Mouse (Mus musculus) layer of hippocampus, postnatal 10 days (tissue): ENCODE measurements around the gene 1700023F06Rik. TPM values are rescaled to one million over a fixed set of nuclear protein-coding genes. Genes with fewer than 3 reads are reported as not detected.

Experiments used
- DNase-seq, 2 experiments: peaks; one replicate each; pipeline ENCODE4 v3.0.0; 2021; ENCODE audit warnings: low spot score in 2 of 2
- total RNA-seq, 2 experiments: library from RNA; stranded (reverse); gene quantifications; 2 replicates each; pipeline ENCODE4 v1.2.3; 2021

The 1700023F06Rik gene
- total RNA-seq, 2 experiments from 2014 or later = 1.8 TPM

DNA sequence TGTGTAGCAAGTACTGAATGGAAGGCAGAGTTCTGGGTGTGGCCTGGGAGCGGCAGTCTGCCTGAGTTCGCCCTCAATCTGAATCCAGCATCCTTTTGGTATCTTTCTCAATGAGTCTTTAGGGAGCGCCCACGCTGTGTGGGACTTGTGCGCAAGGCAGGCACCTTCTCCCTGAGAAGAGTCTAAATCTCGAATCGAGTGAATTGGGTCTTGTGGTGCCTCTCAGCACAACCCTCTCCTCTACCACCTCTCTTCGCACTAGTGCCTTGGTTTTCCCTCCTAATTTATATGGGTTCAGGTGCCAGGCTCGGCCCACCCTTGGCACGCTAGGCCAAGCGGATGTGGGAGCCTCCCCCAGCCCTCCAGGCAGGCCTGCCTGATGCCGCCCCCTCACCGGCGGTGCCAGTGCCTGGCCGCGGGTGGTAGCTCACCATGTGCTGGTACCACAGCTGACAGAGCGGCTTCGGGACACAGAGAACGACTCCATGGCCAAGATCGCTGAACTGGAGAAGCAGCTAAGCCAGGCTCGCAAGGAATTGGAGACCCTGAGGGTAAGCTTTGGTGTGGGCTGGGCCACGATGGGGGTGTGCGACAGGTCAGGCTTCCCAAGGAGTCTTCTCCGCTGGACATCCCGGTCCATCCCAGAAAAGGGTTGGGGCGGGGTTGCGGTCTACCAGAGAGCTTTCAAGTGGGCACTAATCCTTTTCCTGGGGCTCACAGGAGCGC is 16.0 kb downstream of the 1700023F06Rik start:
- DNase-seq = peak in 1 of 2 experiments; percentile 55

DNA sequence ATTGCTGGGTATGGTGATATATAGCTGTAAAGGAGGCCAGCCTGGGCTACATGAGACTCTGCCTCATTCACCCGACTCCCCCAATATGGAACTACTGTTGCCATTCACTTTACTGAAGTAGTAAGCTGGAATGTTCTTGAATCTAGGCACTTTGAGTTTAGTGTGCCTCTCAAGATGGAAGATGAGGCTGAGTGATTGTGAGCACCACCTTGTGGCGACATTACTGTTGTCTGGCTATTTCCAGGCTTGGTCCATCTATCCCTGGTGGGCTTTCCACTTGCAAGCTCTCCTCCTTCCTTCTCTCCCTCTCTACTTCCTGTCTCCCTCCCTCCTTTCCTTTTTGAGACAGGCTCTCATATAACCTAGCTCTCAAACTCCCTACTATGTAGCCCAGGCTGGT is 23.5 kb downstream of the 1700023F06Rik start:
- peak in 1 of 2 experiments; percentile 65 for DNase-seq

DNA sequence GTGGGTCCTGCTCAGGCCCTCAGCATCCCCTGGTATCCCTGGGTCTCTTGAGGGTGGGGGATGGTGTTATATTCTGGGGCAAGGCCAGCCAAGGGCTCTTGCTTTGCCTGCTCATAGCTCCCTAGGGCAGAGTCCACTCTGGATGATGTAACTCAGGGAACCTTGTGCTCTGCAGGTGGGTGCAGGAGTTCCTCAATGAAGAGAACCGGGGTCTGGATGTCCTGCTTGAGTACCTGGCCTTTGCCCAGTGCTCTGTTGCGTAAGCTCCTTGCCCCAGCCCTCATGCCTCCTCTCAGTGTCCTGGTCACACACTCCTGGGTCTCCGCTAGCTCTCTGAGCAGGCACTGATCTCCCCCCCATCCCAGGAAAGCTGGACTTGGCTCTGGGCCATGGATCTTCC is 26.4 kb downstream of the 1700023F06Rik start:
- DNase-seq = no peak

DNA sequence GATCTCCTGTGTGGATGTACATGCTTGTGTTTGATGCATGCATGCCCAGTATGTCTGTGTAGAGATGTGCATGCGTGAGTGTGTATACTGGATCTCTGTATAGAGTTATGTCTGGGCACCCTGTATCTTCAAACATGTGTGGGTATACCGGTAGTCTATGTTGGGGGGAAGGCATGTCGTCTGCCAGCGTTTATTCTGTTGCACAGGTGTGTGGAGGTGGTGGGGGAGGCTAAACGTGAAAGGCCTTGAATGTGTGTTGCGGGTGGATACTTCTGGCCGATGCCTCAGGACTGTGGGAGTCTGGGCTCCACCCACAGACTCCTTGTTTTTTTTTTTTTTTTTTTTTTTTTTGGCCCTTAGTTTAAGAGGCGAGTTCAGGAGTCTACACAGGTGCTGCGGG is 27.0 kb downstream of the 1700023F06Rik start:
- no peak for DNase-seq

DNA sequence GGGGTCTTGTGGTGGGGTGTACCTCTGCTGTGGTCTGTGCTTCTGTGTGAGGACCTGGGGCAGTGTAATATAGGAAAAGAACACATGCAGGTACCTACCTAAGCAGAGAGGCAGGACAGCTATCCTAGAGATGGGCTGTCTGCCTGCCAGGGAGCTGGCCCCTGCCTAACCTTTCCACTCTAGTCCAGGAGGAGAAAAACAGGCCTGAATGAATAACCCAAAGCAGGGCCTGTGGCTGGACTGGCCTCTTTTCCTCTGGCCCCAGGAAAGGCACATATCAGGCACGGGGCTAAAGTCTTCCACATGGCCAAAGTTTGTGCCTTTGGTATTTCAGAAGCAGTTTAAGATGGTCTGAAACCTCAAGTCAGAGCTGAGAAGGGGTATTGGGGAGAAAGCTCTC is 27.9 kb downstream of the 1700023F06Rik start:
- no peak for DNase-seq

DNA sequence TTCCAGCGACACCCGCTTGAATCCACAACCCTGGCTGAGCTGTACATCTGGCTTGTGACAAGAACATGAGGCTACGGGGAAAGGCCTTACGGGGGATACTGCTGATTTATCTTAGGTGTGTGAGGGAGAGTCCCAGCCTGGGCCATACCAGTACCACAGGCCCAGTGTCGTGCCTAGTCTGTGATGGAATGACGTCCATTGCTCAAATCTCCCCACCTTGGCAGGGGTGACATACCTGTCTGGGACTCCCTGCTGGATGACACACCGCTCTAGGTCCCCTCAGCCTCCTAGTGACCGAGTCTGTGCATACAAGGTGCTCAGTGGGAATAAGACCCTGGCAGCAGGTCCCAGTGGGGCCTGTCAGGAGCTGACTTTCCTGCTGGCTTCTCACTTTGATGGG is 29.6 kb downstream of the 1700023F06Rik start:
- DNase-seq = no peak

DNA sequence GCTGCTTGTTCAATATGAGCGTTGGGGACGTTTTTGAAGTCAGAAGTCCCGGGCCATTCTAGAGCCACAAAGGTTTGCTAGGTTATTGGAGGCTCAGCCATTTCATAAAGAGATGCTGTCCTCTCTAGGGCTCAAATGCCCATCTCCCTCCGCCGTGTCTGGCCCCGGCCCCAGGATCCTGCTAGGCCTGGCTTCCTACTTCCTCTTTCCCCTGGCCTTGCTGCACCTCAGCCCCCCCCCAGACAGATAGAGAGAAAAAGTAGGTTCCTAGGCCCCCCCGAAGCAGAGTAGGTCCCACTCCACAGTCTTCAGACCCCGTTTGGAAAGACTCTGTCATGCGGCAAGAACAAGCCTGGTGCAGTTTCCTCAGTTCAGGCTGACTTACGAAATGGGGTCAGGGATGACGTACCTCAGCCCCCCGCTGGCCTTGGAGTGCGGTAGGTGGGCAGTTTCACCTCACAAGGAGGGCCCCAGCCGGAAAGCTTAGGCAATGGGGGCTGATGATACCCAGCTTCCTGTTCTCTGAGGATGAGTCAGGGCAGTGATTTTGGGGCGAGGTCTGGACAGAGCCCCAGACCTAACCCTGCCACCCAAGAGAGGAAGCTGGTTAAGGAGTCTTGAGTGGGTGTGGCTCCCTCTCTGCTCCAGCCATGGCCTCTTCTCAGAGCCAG is 30.4 kb downstream of the 1700023F06Rik start:
- no peak for DNase-seq

DNA sequence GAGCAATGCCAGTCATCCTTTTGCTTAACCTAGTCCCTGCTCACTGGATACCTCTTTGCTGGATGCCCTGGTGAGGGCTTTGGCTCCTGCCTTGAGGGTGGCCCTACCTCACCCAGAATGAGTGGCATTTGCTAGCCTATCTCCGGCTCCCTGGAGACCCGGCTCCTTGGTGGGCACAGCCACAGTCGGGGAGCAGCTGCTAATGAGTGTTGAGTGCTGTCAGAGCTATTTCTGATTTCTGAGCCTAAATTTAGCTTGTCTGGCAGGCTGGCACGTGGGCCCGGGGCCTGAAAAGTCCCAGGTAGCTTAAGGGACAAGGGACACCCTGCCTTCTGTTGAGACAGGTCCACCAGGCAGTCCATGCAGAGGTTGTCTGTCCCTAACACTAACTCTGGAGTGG is 31.1 kb downstream of the 1700023F06Rik start:
- no peak for DNase-seq

DNA sequence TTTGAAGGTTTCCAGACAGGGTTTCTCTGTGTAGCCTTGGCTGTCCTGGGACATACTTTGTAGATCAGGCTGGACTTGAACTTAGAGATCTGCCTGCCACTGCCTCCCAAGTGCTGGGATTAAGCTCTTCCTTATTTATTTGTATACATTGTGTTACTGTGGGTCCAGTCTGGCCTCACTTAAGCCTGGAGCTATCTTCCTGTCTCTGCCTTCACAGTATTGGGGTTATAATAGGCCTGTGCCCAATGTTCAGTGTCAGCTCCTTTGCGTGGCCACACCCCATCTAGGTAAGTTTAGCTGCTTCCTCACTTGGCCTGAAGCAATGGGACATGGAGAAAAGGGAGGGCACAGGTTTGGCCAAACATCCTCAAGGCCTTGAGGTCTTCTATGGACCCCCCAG is 31.8 kb downstream of the 1700023F06Rik start:
- DNase-seq = no peak

DNA sequence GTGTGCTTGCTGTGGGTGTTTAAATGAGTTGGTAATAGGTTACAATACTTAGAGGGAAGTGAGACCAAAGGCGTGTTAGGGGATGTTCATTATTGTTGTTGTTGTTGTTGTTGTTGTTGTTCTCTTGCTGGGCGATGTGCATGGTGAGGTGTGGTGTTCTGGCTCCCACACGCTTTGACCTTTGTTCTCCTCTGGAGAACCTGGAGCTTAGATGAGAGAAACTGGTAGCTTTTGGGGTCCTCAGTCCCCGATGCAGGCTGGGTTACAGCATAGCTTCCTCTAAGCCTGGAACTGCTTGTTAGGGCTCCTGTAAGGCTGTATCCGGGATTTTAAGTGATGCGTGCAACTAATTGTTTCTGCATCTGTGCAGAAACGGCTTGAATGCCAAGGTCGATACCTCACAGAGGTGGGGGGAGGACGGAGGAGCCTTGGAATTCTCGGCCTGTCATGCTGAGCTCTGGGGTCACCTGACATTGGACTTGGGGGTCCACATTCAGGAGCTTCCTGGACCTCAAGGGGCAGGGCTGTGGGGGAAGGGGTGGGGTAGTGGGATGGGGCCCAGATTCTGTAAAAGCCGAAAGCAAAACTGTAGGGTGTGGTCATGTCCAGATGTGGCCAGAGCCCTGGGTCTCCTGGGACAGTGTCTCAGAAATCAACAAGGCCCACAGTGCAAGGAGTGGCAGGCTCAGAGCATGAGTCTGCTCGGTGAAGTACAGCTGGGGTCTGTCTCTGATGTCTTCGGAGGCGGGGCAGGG is 32.5 kb downstream of the 1700023F06Rik start:
- no peak for DNase-seq

DNA sequence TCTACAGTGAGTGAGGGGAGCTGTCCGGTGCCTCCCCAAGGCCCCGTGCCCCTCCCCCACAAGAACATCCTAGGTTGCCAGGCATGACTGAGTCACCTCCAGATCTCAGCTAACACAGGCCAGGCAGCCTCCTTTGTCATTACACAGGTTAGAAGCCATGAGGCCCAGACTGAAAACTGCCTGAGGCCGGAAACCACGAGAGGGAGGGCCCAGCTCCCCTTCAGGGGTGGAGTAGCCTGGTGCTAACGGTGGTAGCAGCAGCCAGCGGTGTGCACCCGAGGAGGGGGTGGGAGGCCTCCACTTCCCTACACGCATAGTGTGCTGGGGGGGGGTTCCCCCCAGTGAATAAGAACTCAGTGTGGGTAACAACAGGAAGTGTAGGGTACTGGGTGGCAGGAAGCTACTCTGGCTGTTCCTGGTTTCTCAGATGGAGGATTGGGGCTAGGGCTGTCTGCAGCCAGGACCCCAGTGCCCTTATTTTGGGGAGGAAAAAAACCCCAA is 33.4 kb downstream of the 1700023F06Rik start:
- DNase-seq = no peak

DNA sequence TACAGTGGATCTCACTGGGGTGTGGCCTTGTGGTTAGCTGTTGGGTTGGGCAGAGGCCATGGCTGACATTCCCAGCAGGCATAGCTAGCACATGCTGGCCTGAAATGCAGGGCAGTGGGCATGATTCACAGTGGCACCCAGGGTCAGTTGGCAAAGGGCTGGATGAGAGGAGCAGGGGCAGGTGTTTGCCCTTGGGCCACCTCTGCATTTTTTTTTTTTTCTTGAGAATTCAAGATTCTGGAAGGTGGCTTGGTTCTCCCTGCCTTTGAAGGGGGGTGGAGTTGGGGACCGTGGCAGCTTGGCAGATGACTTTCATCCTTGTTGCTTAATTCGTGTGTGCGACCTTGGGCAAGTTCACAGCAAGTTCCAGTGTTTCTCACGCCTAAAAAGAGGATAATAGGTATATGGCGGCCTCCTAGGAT is 33.9 kb downstream of the 1700023F06Rik start:
- no peak for DNase-seq

DNA sequence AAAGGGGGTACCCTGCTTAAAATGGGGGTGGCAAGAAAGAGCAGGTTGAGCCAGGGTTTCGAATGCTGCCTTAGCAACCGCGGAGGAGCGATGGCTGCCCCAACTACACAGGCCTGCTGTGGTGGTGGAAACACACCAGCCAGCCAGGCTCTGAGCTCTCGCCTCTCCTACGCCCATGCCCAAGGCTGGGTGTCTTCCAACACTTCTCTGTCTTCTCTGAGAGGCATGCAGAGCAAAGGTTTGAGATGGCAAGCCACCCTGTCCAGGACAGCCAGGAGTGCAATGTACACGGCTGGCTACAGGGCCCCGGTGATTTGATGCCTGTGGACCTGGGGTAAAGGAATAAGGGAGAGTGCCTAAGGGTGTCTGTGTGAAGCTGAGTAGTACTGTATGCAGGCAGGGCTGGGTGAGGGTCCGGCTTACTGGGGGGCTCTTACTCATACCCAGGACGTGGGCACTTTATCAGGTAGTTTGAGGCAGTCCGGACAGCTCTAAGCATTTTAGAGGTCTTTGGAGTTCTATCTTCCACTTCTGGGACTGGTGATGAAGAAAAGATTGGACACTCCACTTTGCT is 34.5 kb downstream of the 1700023F06Rik start:
- no peak for DNase-seq

DNA sequence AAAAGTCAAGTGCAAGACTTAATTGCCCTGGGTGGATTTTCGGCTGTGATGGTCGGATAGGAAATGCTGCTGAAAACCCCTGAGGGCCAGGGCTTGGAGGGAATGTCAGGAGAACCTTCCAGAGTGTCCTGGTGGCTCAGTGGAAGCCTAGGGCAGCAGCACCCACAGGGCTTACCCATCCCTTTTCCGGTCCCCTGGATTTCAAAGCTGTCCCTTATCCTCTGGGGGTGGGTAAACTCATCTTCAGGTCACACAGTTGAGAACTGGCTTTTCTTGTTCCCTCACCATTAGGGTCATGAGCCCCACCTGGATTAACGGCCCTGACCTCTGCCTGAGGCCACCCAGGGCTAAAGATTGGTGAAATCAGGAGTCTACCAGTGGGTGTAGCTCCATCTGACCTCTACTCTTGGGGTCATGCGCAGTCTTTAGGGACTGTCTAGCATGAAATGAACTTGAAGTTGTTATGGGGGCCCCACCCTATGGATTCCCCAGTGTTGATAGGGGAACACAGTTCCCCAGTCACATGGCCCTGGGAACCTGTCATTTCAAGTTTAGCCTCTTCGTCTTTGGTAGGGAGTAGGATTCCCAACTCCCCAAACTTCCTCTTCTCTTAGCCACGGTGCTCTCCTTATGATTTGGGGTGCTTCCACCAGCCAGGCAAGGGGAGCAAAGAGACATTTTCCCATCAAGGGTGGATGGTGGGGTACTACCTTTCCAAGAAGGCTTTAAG is 35.2 kb downstream of the 1700023F06Rik start:
- DNase-seq = no peak

DNA sequence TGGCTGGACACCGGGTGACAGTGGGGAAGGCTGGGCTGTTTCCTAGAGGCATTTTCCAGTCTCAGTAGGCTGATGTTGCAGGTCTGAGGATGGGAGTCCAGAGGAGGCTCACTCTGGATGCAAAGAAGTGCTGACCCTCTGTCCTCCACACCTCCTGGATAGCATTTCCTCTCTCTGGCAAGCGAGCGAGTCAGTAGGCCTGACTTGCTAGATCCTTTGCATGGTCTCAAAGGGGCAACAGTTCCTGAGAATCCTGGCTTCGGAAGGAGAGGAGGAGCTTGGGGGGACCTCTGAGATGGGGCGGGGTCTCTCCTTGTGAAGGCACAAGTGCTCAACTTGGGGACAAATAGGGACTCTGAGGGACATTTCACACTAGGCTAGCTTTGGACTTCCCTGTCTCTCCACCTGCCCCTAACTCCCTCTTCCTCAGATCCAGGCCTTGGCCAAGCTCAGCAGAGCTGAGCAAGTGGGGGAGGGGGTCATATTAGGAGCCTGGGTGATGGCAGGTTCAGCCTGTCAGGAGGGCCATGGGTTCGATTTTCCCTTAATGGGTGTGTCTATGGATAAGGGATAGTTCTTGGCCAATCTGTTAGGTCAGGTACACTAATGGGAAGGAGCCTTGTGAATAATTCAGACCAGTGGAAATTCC is 35.8 kb downstream of the 1700023F06Rik start:
- DNase-seq = no peak

DNA sequence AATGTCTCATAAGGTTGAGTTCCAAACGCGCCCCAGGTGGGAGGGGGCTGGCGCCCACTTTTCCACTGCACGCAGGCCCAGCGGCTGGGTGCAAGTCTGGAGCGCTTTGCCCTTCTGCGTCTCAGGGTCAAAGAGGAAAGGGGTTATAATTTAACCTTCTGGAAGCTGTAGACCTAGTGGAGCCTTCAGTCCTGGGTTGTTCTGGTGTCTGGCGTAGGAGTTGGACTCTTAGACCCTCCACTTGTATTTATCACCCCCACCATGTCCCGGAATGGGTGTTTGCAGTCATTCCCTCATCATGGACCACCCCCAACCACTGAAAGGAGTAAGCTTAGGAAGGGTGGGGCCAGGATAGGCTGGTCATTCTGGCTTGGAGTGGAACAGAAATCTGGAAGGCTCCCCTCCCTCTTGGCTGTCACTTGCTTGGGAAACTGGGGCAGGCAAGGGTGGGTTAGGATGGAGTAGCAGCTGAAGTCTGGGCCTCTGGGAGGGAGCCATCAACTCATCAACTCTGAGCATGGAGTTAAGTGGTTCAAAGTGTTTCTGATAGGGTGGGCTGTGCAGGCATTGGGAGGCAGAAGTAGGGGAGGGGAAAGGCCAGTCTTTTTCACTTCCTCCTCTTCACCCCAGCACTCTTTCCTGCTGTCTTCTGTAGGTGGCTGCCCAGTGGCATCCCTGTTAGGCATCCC is 36.5 kb downstream of the 1700023F06Rik start:
- DNase-seq = no peak

DNA sequence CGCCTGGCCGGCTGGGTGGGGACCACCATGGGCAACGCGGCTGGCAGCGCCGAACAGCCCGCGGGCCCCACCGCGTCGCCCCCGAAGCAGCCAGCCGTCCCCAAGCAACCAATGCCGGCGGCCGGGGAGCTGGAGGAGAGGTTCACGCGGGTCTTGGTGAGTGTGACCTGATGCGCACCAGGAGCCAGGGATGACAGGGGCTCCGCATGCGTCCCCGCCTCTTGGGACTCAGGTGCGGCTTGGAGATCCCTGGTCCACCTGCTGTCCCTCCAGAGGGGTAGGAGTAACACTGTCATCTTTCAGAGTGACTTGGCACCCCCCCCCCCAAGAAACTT is 37.1 kb downstream of the 1700023F06Rik start:
- no peak for DNase-seq

DNA sequence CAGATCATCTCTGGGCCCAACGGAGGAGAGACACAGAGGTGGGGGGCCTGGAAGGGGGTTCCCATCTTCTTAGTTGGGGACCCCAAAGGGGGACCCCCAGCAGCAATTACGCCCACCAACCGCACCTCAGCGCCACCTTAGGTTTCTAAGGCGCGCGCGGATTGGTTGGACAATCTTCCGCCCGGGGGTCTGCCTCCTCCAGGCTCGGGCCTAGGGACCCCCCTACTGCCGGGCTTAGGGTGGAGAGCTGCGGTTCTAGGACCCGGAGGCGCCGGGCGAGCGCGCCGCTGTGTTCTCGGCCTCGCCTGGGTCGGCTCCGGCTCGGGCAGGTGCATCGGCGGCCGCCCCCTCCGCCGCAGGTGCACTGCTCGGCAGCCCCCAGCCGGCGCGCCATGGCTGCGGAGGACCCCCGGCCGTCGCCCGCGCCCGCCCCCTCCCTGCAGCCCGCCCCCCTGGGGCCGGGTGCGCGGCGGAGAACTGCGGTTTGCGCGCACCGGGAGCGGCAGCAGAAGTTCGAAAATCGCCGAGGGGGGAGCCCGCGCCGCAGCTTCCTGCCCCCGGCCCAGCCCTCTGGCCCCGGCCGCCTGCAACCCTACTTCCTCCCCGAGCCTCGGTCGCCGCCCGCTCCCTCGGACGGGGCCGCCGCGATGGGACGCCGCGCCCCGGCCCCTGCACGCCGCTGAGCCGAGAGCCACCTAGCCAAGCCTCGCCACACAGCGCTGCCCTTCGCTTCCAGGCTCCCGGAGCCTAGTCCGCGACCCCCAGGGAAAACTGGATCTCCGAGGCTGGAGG is 37.7 kb downstream of the 1700023F06Rik start, which contains the start of gene Fmnl1:
TSS of gene Fmnl1 (plus strand) at position 614 of the 792 bp plus-strand sequence.
- DNase-seq = peak; percentile 64 to 67

DNA sequence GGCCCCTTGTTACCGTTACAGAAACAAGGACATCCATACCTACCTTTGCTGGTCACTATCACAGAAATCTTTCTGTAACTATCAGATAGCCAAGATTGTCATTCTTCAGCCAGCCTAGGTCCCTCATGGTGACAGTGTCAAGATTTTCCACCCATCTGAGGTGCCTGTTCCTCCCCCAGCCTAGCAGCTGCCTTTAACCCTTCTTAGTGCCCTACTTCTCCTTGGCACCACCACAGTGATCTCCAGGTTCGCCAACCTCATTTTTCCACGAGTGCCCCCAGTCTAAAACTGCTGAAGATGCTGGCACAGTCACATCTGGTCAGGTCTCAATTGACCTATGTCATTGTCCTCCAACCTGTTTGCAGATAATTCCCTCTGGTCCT is 38.3 kb downstream of the 1700023F06Rik start:
- no peak for DNase-seq
